Mouse (Mus musculus): ENCODE results near the gene Card14. TPM values are rescaled to one million over a fixed set of nuclear protein-coding genes. Genes with fewer than 3 reads are reported as not detected.
A peak's percentile ranks its signal among the peaks of the same experiment; 100 is the strongest.
"Not testable (repeated sequence)": the region's sequence is repeated elsewhere in the genome, so short reads cannot be mapped to it uniquely, and the experiment has no call there.

The Card14 gene
- polyA plus RNA-seq, 1 experiment from 2014 or later: not detected

DNA sequence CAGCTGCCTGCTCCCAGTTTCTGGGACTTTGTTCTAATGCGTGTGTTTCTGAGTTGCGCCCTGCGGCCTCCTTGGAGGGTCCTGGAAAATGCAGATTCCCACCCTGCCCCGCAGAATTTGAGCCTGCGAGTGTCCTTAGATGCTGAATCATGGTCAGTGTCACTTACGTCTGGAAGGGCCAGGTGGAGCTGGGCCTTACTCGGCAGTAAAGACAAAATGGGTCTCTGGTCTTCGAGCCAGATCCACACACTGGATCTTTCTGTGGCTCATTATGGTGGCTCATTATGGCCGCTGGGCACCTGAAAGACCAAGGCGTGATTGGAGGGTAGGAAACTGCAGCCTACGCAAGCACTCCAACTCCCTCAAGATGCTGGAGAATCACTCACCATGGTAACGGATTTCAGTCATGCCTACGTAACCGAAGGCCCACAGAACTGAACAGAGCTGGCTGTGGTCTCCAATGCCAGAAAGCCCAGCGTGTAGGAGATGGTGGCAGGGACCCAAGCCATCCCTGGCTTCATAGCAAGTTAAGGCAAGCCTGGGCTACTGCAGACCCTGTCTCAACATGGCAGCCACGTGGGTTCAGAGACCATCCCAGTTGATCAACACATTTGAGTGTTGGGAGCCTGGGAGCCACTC lies 38.9 kb upstream of the Card14 start:
- H3K36me3 ChIP-seq (ENCODE audit: control insufficient read depth, insufficient read depth, low read length): no peaks in the 10 kb centered on the region
- ATAC-seq (ENCODE audit: low FRiP score): no peak; the same call in 1 of the 2 replicates
- H3K4me1 ChIP-seq (replicated peaks; ENCODE audit: control insufficient read depth, insufficient read depth, low read length): peaks cover 8% of the 10 kb centered on the region; the same call in 1 of the 2 replicates
- WGBS: 81% methylated on average over 16 of the region's 16 CpGs
- H3K27ac ChIP-seq (ENCODE audit: low read depth, low read length): no peak overlapping the region
- no peaks in the 10 kb centered on the region for H3K9me3 ChIP-seq (ENCODE audit: control insufficient read depth, low read length)
- no peaks in the 10 kb centered on the region for H3K27me3 ChIP-seq (ENCODE audit: control insufficient read depth, insufficient read depth, low read length)
- peak overlapping the region; percentile 57 for H3K4me3 ChIP-seq (ENCODE audit: low read depth, low read length)
- no peak for DNase-seq (ENCODE audit: low spot score)
- peak overlapping the region; percentile 60; the same call in 1 of the 2 replicates for H3K9ac ChIP-seq (ENCODE audit: low read depth, low read length)
- peak overlapping the region; percentile 89 for H3K4me2 ChIP-seq (replicated peaks; ENCODE audit: low read depth, low read length)

DNA sequence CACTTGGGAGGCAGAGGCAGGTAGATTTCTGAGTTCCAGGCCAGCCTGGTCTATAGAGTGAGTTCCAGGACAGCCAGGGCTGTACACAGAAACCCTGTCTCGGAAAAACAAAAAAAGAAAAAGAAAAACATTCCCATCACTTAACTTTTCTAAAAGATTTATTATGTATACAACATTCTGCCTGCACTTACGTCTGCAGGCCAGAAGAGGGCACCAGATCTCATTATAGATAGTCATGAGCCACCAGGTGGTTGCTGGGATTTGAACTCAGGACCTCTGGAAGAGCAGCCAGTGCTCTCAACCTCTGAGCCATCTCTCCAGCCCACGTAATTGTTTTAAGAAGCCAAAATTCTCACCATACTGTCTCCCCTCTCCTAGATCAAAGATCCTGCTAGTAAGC lies 35.1 kb upstream of the Card14 start:
- H3K9ac ChIP-seq (ENCODE audit: low read depth, low read length); H3K4me3 ChIP-seq (ENCODE audit: low read depth, low read length); H3K36me3 ChIP-seq (ENCODE audit: control insufficient read depth, insufficient read depth, low read length); H3K27me3 ChIP-seq (ENCODE audit: control insufficient read depth, insufficient read depth, low read length); ATAC-seq (ENCODE audit: low FRiP score); H3K9me3 ChIP-seq (ENCODE audit: control insufficient read depth, low read length); H3K4me2 ChIP-seq (replicated peaks; ENCODE audit: low read depth, low read length); H3K27ac ChIP-seq (ENCODE audit: low read depth, low read length); DNase-seq (ENCODE audit: low spot score); H3K4me1 ChIP-seq (replicated peaks; ENCODE audit: control insufficient read depth, insufficient read depth, low read length): not testable (repeated sequence)
- 58% methylated on average over 3 of the region's 3 CpGs for WGBS

DNA sequence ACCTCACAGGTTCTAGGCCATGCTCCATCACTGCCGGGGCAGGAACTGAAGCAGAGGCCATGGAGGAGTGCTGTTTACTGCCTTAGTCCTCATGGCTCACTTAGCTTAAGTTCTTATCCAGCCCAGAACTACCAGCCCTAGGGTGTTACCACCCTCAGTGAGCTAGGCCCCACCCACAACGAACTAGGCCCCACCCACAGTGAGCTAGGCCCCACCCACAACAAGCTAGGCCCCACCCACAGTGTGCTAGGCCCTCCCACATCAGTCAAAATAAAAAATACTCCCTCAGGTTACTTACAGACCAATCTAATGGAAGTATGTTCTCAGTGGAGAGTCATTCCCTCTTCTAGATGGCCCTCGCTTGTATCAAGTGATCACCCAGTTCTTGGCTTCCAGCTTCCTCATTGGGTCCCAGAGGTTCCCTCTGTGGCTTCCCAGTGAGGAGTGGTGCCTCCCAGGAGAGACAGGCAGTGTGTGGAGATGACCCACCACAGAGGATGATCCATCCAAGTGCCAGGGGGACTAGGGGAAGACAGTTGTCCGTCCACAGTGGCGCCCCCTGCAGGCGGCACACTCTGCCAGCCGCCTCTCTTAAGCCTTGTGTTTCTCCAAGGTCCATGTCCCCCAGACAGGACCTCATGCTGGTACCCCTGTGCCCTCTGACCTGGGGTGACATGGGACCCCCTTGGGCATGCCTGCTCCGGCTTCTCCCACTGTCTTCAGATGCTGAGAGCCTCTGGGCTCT lies 34.2 kb upstream of the Card14 start:
- H3K27me3 ChIP-seq (ENCODE audit: control insufficient read depth, insufficient read depth, low read length): no peaks in the 10 kb centered on the region
- 86% methylated on average over 8 of the region's 8 CpGs for WGBS
- H3K4me3 ChIP-seq (ENCODE audit: low read depth, low read length): no peak overlapping the region
- H3K27ac ChIP-seq (ENCODE audit: low read depth, low read length): no peak overlapping the region
- no peak overlapping the region for H3K9ac ChIP-seq (ENCODE audit: low read depth, low read length)
- no peaks in the 10 kb centered on the region for H3K36me3 ChIP-seq (ENCODE audit: control insufficient read depth, insufficient read depth, low read length)
- no peaks in the 10 kb centered on the region for H3K9me3 ChIP-seq (ENCODE audit: control insufficient read depth, low read length)
- DNase-seq (ENCODE audit: low spot score): no peak
- no peak overlapping the region for H3K4me2 ChIP-seq (replicated peaks; ENCODE audit: low read depth, low read length)
- peaks cover 4% of the 10 kb centered on the region; the same call in 1 of the 2 replicates for H3K4me1 ChIP-seq (replicated peaks; ENCODE audit: control insufficient read depth, insufficient read depth, low read length)
- no peak for ATAC-seq (ENCODE audit: low FRiP score)

DNA sequence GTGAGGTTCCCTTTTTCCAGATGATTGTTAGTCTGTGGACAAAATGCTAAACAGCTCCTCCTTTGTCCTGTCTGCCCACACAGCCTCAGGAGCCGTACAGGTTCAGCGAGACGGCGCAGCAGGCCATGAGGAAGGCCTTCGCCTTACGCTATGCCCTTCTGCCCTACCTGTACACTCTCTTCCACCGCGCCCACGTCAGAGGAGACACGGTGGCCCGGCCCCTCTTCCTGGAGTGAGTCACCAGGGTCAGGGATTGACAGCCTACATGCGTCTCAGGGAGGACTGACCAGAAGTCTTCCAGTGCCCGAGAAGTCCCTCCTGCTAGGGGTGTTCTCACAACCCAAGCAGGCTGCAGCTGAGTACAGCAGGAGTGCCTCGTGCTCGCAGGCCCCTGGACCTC lies 26.5 kb upstream of the Card14 start:
- WGBS: 88% methylated on average over 15 of the region's 15 CpGs
- Histone ChIP-seq H3K27me3 (ENCODE audit: control insufficient read depth, insufficient read depth, low read length) (no peaks in the 10 kb centered on the region), H3K36me3 (ENCODE audit: control insufficient read depth, insufficient read depth, low read length) (no peaks in the 10 kb centered on the region), H3K4me3 (ENCODE audit: low read depth, low read length) (no peak overlapping the region), H3K4me1 (replicated peaks; ENCODE audit: control insufficient read depth, insufficient read depth, low read length) (no peaks in the 10 kb centered on the region), H3K4me2 (replicated peaks; ENCODE audit: low read depth, low read length) (no peak overlapping the region), H3K9me3 (ENCODE audit: control insufficient read depth, low read length) (no peaks in the 10 kb centered on the region), H3K27ac (ENCODE audit: low read depth, low read length) (no peak overlapping the region), H3K9ac (ENCODE audit: low read depth, low read length) (no peak overlapping the region)
- DNase-seq (ENCODE audit: low spot score): no peak
- no peak for ATAC-seq (ENCODE audit: low FRiP score)

- DNase-seq (ENCODE audit: low spot score) (no peak), ATAC-seq (ENCODE audit: low FRiP score) (no peak)
- peaks cover 5% of the 10 kb centered on the region; the same call in 1 of the 2 replicates for H3K36me3 ChIP-seq (ENCODE audit: control insufficient read depth, insufficient read depth, low read length)
- H3K4me2 ChIP-seq (replicated peaks; ENCODE audit: low read depth, low read length): no peak overlapping the region
- H3K27me3 ChIP-seq (ENCODE audit: control insufficient read depth, insufficient read depth, low read length): no peaks in the 10 kb centered on the region
- no peaks in the 10 kb centered on the region for H3K9me3 ChIP-seq (ENCODE audit: control insufficient read depth, low read length)
- no peak overlapping the region for H3K27ac ChIP-seq (ENCODE audit: low read depth, low read length)
- no peak overlapping the region for H3K9ac ChIP-seq (ENCODE audit: low read depth, low read length)
- no peak overlapping the region for H3K4me3 ChIP-seq (ENCODE audit: low read depth, low read length)
- no peaks in the 10 kb centered on the region for H3K4me1 ChIP-seq (replicated peaks; ENCODE audit: control insufficient read depth, insufficient read depth, low read length)
- WGBS: 75% methylated on average over 9 of the region's 9 CpGs
Measured at GRCm38 (mm10) chr11:119285791-119286527, 21.6 kb upstream of the Card14 start.

DNA sequence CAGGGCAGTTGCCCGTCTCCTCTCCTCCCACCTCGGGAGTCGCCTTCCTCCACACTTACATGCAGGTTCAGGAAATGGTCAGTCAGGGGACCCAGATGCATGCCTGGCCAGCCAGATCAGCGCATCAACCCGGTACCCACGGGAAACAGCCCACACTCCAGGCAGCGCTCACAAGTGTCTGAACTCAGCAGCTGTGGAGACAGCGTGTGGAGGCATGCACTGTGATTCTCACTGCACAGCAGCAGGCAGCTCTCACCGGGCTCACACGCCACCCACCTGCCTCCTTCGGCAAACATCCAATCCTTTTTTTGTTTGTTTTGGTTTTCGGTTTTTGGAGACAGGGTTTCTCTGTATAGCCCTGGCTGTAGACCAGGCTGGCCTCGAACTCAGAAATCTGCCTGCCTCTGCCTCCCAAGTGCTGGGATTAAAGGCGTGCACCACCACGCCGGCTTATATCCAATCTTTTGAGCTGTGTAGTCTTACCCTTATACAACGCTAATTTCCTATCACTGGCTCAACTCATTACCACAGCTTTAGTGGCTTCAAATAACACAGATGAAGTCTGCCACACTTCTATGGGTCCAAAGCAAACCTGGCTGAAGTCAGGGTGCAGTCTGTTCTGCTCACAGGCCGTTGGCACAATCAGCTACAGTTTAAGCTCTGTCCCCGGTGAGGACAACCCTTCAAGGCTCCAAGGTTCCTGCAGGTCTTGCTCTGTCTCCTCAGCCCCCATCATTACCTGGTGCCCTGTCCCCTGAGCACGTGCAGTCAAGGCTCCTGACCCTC lies 20.2 kb upstream of the Card14 start:
- H3K4me3 ChIP-seq (ENCODE audit: low read depth, low read length): no peak overlapping the region
- no peak overlapping the region for H3K4me2 ChIP-seq (replicated peaks; ENCODE audit: low read depth, low read length)
- H3K27me3 ChIP-seq (ENCODE audit: control insufficient read depth, insufficient read depth, low read length): no peaks in the 10 kb centered on the region
- H3K9me3 ChIP-seq (ENCODE audit: control insufficient read depth, low read length): no peaks in the 10 kb centered on the region
- peaks cover 5% of the 10 kb centered on the region; the same call in 1 of the 2 replicates for H3K36me3 ChIP-seq (ENCODE audit: control insufficient read depth, insufficient read depth, low read length)
- ATAC-seq (ENCODE audit: low FRiP score): no peak
- no peaks in the 10 kb centered on the region for H3K4me1 ChIP-seq (replicated peaks; ENCODE audit: control insufficient read depth, insufficient read depth, low read length)
- WGBS: 93% methylated on average over 20 of the region's 20 CpGs
- no peak overlapping the region for H3K9ac ChIP-seq (ENCODE audit: low read depth, low read length)
- no peak for DNase-seq (ENCODE audit: low spot score)
- no peak overlapping the region for H3K27ac ChIP-seq (ENCODE audit: low read depth, low read length)

GRCm38 (mm10) chr11:119292861-119293260 lies 14.7 kb upstream of the Card14 start:
- not testable (repeated sequence) for DNase-seq (ENCODE audit: low spot score)
- WGBS: 94% methylated on average over 8 of the region's 8 CpGs

DNA sequence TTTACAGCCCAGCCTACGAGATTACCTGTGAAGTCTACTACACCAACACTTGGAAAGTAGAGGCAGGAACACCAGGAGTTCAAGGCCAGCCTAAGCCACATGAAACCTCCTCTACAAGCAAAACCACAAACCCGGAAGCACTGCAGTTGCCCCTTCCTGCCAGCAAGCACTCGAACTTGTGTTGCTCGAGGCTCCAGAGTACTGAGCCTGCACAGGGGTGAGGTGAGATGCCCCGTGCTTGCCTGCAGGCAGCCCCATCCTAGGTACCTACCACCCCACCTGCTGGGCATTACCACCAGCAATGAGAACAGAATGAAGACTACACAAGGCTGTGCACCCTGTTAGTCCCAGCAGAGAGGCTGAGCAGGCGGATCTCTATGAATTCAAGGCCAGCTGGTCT lies 9.6 kb upstream of the Card14 start:
- no peak for DNase-seq (ENCODE audit: low spot score)
- H3K4me1 ChIP-seq (replicated peaks; ENCODE audit: control insufficient read depth, insufficient read depth, low read length): peaks cover 8% of the 10 kb centered on the region
- WGBS: 86% methylated on average over 6 of the region's 6 CpGs
- 0 out of 2 replicates have a peak overlapping the region, but pooled peaks have one; percentile 83 for H3K4me2 ChIP-seq (replicated peaks; ENCODE audit: low read depth, low read length)
- H3K36me3 ChIP-seq (ENCODE audit: control insufficient read depth, insufficient read depth, low read length): peaks cover 34% of the 10 kb centered on the region
- H3K9me3 ChIP-seq (ENCODE audit: control insufficient read depth, low read length): no peaks in the 10 kb centered on the region
- no peak overlapping the region for H3K27ac ChIP-seq (ENCODE audit: low read depth, low read length)
- no peak for ATAC-seq (ENCODE audit: low FRiP score)
- H3K4me3 ChIP-seq (ENCODE audit: low read depth, low read length): no peak overlapping the region
- no peak overlapping the region for H3K9ac ChIP-seq (ENCODE audit: low read depth, low read length)
- no peaks in the 10 kb centered on the region for H3K27me3 ChIP-seq (ENCODE audit: control insufficient read depth, insufficient read depth, low read length)

More at GRCm38 (mm10) chr11:119292861-119293260, 14.7 kb upstream of the Card14 start:
- H3K27me3 ChIP-seq (ENCODE audit: control insufficient read depth, insufficient read depth, low read length); H3K9ac ChIP-seq (ENCODE audit: low read depth, low read length); H3K4me3 ChIP-seq (ENCODE audit: low read depth, low read length); H3K9me3 ChIP-seq (ENCODE audit: control insufficient read depth, low read length); H3K27ac ChIP-seq (ENCODE audit: low read depth, low read length); H3K4me2 ChIP-seq (replicated peaks; ENCODE audit: low read depth, low read length); ATAC-seq (ENCODE audit: low FRiP score); H3K4me1 ChIP-seq (replicated peaks; ENCODE audit: control insufficient read depth, insufficient read depth, low read length): not testable (repeated sequence)
- H3K36me3 ChIP-seq (ENCODE audit: control insufficient read depth, insufficient read depth, low read length): peaks cover 37% of the 10 kb centered on the region

Data from hindbrain, embryonic 11.5 days (tissue).